Mouse (Mus musculus) limb, embryonic 14.5 days (tissue): ENCODE measurements around the gene S100a16. TPM values are rescaled to one million over a fixed set of nuclear protein-coding genes. Genes with fewer than 3 reads are reported as not detected.

ENCODE experiments used
- ATAC-seq: fragments of 200-750 bp; cut with Nextera tagmentation; 2 replicates; pipeline ENCODE4 v1.8.0; 2017; ENCODE audit warnings: low read depth, moderate number of reproducible peaks, moderate TSS enrichment; ENCODE audit not compliant: low FRiP score
- DNase-seq: peaks from one replicate; pipeline ENCODE4 v3.0.0-alpha.2; 2015; ENCODE audit warnings: low spot score
- H3K27ac ChIP-seq: fragments of 300-500 bp; sonication (generic); replicated peaks from 2 replicates; pipeline ENCODE4 v1.5.1; 2014; ENCODE audit warnings: low read depth, mild to moderate bottlenecking, low read length, moderate library complexity, mixed read lengths
- H3K27me3 ChIP-seq: fragments of 300-500 bp; sonication (generic); 2 replicates; pipeline ENCODE4 v1.6.1; 2014; ENCODE audit warnings: low read length, mixed read lengths; ENCODE audit not compliant: control insufficient read depth, insufficient read depth
- H3K36me3 ChIP-seq: fragments of 300-500 bp; sonication (generic); 2 replicates; pipeline ENCODE4 v1.6.1; 2014; ENCODE audit warnings: mild to moderate bottlenecking, low read length, moderate library complexity, mixed read lengths; ENCODE audit not compliant: control insufficient read depth, insufficient read depth
- H3K4me1 ChIP-seq: fragments of 300-500 bp; sonication (generic); 2 replicates; pipeline ENCODE4 v1.6.1; 2014; ENCODE audit warnings: antibody characterized with exemption, low read length, mixed read lengths; ENCODE audit not compliant: control insufficient read depth, insufficient read depth
- H3K4me2 ChIP-seq: fragments of 300-500 bp; sonication (generic); replicated peaks from 2 replicates; pipeline ENCODE4 v1.6.1; 2014; ENCODE audit warnings: low read depth, mild to moderate bottlenecking, low read length, moderate library complexity; ENCODE audit not compliant: severe bottlenecking
- H3K4me3 ChIP-seq: fragments of 300-500 bp; sonication (generic); replicated peaks from 2 replicates; pipeline ENCODE4 v1.5.1; 2014; ENCODE audit warnings: low read length
- H3K9ac ChIP-seq: fragments of 300-500 bp; sonication (generic); 2 replicates; pipeline ENCODE4 v1.6.1; 2014; ENCODE audit warnings: mild to moderate bottlenecking, low read depth, low read length, moderate library complexity; ENCODE audit not compliant: severe bottlenecking
- H3K9me3 ChIP-seq: fragments of 300-500 bp; sonication (generic); 2 replicates; pipeline ENCODE4 v1.6.1; 2016; ENCODE audit warnings: low read length; ENCODE audit not compliant: control insufficient read depth
- POLR2A ChIP-seq: fragments of 200-500 bp; IDR thresholded peaks from 2 replicates; pipeline ENCODE4 v1.8.0; 2012; ENCODE audit warnings: inconsistent platforms, mild to moderate bottlenecking, moderate library complexity, borderline replicate concordance; ENCODE audit not compliant: insufficient read depth, insufficient read length; ENCODE audit errors: extremely low read depth
- WGBS: fragments of 180-500 bp; shearing (Covaris S2); extraction: QIAGEN DNeasy Blood & Tissue Kit; methylation state at CpG from one replicate; pipeline ENCODE4 v1.1.7; 2014; 5-methylcytosine and 5-hydroxymethylcytosine counted together
- polyA plus RNA-seq, 2 experiments: library from polyadenylated mRNA; depleted of rRNA in 1 of 2; stranded (reverse) in 1 of 2; unstranded in 1 of 2; fragments of >200 nt; fragmentation: Nextera tagmentation in 1 of 2; extraction: Ambion mirVana in 1 of 2; gene quantifications; 2 replicates each; pipeline versions ENCODE4 v1.2.1 to v1.2.3; 2012 to 2014

Gene S100a16
- polyA plus RNA-seq, 2 experiments = 88.6 to 269 TPM

DNA sequence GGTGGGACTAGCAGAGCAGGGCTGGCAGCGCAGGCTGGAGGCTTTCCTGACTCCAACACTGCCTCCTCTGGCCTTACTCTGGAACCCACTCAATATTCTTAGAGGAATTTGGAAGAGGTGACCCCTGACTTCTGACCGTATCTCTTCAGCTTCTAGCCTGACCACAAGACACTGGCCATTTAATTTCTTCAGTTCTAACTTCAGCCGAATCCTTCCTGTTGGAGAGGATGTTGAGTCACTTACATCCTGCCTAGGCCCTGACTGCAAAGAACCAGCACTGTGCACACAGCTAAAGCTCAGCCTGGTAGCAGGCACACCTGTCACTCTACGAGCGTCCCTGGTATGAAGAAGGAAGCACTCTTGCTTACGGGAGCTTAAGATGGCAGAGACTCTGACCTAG is 52.3 kb downstream of the S100a16 start:
- H3K27me3 ChIP-seq = no peaks in the 10 kb centered on the region
- H3K4me3 ChIP-seq = no peak overlapping the region
- ATAC-seq = no peak
- H3K9ac ChIP-seq = no peak overlapping the region
- 64% methylated on average over 6 of the region's 6 CpGs for WGBS
- H3K9me3 ChIP-seq = no peaks in the 10 kb centered on the region; the same call in 1 of the 2 replicates
- TF ChIP-seq POLR2A = no peak
- H3K36me3 ChIP-seq = no peaks in the 10 kb centered on the region
- no peak overlapping the region for H3K4me2 ChIP-seq
- DNase-seq = no peak
- H3K27ac ChIP-seq = no peak overlapping the region
- peaks cover 8% of the 10 kb centered on the region for H3K4me1 ChIP-seq

DNA sequence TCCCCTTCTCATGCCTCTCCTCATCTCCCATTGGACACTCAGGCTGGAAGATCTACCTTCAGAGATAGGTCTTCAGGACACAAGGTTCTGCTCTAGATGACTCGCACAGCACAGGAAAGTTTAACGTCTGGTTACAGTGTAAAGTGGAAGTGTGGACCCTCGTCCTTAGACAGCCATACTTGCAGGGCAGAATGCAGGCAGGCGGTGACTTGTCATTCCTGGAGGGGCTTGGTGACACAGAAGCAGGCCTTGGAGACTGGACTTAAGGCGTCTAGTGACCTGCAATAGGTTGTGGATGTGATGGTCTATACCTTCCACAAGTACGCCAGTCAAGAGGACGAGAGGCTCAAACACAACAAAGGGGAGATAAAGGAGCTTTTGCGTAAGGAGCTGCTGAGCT is 52.9 kb downstream of the S100a16 start, which contains the start of gene S100a2:
Gene S100a2 (plus strand): TSS at position 301 of the 400 bp plus-strand sequence.
- Histone ChIP-seq H3K9ac (no peak within 1 kb of the TSS), H3K4me2 (no peak within 1 kb of the TSS), H3K4me1 (peaks cover 8% of the 10 kb centered on the region), H3K27ac (no peak within 1 kb of the TSS), H3K27me3 (no peaks in the 10 kb centered on the region), H3K9me3 (no peaks in the 10 kb centered on the region; the same call in 1 of the 2 replicates), H3K36me3 (no peaks in the 10 kb centered on the region), H3K4me3 (no peak within 1 kb of the TSS)
- TF ChIP-seq POLR2A = no peak
- DNase-seq (no peak), ATAC-seq (no peak)
- WGBS = 83% methylated on average over 8 of the region's 8 CpGs

Other genes with a start within 250 kb of the S100a16 start
- gene Gatad2b, start 244.1 kb upstream of the S100a16 start, polyA plus RNA-seq (2012; rRNA removed) = 39.9 and 44.6 TPM in 2 replicates
- 16.8 and 17.6 TPM in 2 replicates for gene Gatad2b, start 244.1 kb upstream of the S100a16 start, polyA plus RNA-seq (2014; fragmentation: Nextera tagmentation; extraction: Ambion mirVana)
- gene Slc27a3, start 147.3 kb upstream of the S100a16 start, polyA plus RNA-seq (2012; rRNA removed) = 64.7 and 92.1 TPM in 2 replicates
- gene Slc27a3, start 147.3 kb upstream of the S100a16 start, polyA plus RNA-seq (2014; fragmentation: Nextera tagmentation; extraction: Ambion mirVana) = 30.5 and 34.7 TPM in 2 replicates
- gene Ints3, start 103.6 kb upstream of the S100a16 start, polyA plus RNA-seq (2012; rRNA removed) = 52.8 and 55.9 TPM in 2 replicates
- 26.0 and 32.5 TPM in 2 replicates for gene Ints3, start 103.6 kb upstream of the S100a16 start, polyA plus RNA-seq (2014; fragmentation: Nextera tagmentation; extraction: Ambion mirVana)
- 15.5 and 16.0 TPM in 2 replicates for gene Npr1, start 71.4 kb upstream of the S100a16 start, polyA plus RNA-seq (2012; rRNA removed)
- 4.8 and 4.9 TPM in 2 replicates for gene Npr1, start 71.4 kb upstream of the S100a16 start, polyA plus RNA-seq (2014; fragmentation: Nextera tagmentation; extraction: Ambion mirVana)
- 117 and 137 TPM in 2 replicates for gene Ilf2, start 61.1 kb upstream of the S100a16 start, polyA plus RNA-seq (2012; rRNA removed)
- gene Ilf2, start 61.1 kb upstream of the S100a16 start, polyA plus RNA-seq (2014; fragmentation: Nextera tagmentation; extraction: Ambion mirVana) = 169 and 186 TPM in 2 replicates
- gene Snapin, start 46.2 kb upstream of the S100a16 start, polyA plus RNA-seq (2012; rRNA removed) = 54.8 and 57.8 TPM in 2 replicates
- gene Snapin, start 46.2 kb upstream of the S100a16 start, polyA plus RNA-seq (2014; fragmentation: Nextera tagmentation; extraction: Ambion mirVana) = 87.6 and 91.3 TPM in 2 replicates
- 155 and 169 TPM in 2 replicates for gene Chtop, start 27.8 kb upstream of the S100a16 start, polyA plus RNA-seq (2012; rRNA removed)
- gene Chtop, start 27.8 kb upstream of the S100a16 start, polyA plus RNA-seq (2014; fragmentation: Nextera tagmentation; extraction: Ambion mirVana) = 103 and 114 TPM in 2 replicates
- gene S100a1, start 22.9 kb upstream of the S100a16 start, polyA plus RNA-seq (2012; rRNA removed) = 23.6 and 33.6 TPM in 2 replicates
- gene S100a1, start 22.9 kb upstream of the S100a16 start, polyA plus RNA-seq (2014; fragmentation: Nextera tagmentation; extraction: Ambion mirVana) = 30.2 and 32.5 TPM in 2 replicates
- gene S100a13, start 22.8 kb upstream of the S100a16 start, polyA plus RNA-seq (2012; rRNA removed) = 21.7 and 34.1 TPM in 2 replicates
- gene S100a13, start 22.8 kb upstream of the S100a16 start, polyA plus RNA-seq (2014; fragmentation: Nextera tagmentation; extraction: Ambion mirVana) = 37.1 and 44.7 TPM in 2 replicates
- gene S100a14, start 10.4 kb upstream of the S100a16 start, polyA plus RNA-seq (2012; rRNA removed) = 21.3 and 51.3 TPM in 2 replicates
- 23.7 and 33.4 TPM in 2 replicates for gene S100a14, start 10.4 kb upstream of the S100a16 start, polyA plus RNA-seq (2014; fragmentation: Nextera tagmentation; extraction: Ambion mirVana)
- 0.92 and 1.3 TPM in 2 replicates for gene S100a3, start 23.3 kb downstream of the S100a16 start, polyA plus RNA-seq (2012; rRNA removed)
- gene S100a3, start 23.3 kb downstream of the S100a16 start, polyA plus RNA-seq (2014; fragmentation: Nextera tagmentation; extraction: Ambion mirVana) = 1.00 and 1.1 TPM in 2 replicates
- gene S100a2, start 53.0 kb downstream of the S100a16 start, polyA plus RNA-seq (2012; rRNA removed) = not detected in 2 replicates
- gene S100a2, start 53.0 kb downstream of the S100a16 start, polyA plus RNA-seq (2014; fragmentation: Nextera tagmentation; extraction: Ambion mirVana) = not detected in 2 replicates
- gene Gm42674, start 64.7 kb downstream of the S100a16 start, polyA plus RNA-seq (2012; rRNA removed) = not detected in 2 replicates
- gene Gm42674, start 64.7 kb downstream of the S100a16 start, polyA plus RNA-seq (2014; fragmentation: Nextera tagmentation; extraction: Ambion mirVana) = not detected in 2 replicates
- gene S100a4, start 66.5 kb downstream of the S100a16 start, polyA plus RNA-seq (2012; rRNA removed) = 18.0 and 26.2 TPM in 2 replicates
- gene S100a4, start 66.5 kb downstream of the S100a16 start, polyA plus RNA-seq (2014; fragmentation: Nextera tagmentation; extraction: Ambion mirVana) = 17.9 and 18.0 TPM in 2 replicates
- gene S100a5, start 71.3 kb downstream of the S100a16 start, polyA plus RNA-seq (2012; rRNA removed) = not detected in 2 replicates
- not detected in 2 replicates for gene S100a5, start 71.3 kb downstream of the S100a16 start, polyA plus RNA-seq (2014; fragmentation: Nextera tagmentation; extraction: Ambion mirVana)
- gene S100a6, start 75.6 kb downstream of the S100a16 start, polyA plus RNA-seq (2012; rRNA removed) = 92.4 and 108 TPM in 2 replicates
- 203 and 233 TPM in 2 replicates for gene S100a6, start 75.6 kb downstream of the S100a16 start, polyA plus RNA-seq (2014; fragmentation: Nextera tagmentation; extraction: Ambion mirVana)
- 0.98 and 1.0 TPM in 2 replicates for gene S100a7a, start 116.8 kb downstream of the S100a16 start, polyA plus RNA-seq (2012; rRNA removed)
- 0.21 and 0.43 TPM in 2 replicates for gene S100a7a, start 116.8 kb downstream of the S100a16 start, polyA plus RNA-seq (2014; fragmentation: Nextera tagmentation; extraction: Ambion mirVana)
- 10.2 and 20.4 TPM in 2 replicates for gene S100a8, start 131.7 kb downstream of the S100a16 start, polyA plus RNA-seq (2012; rRNA removed)
- gene S100a8, start 131.7 kb downstream of the S100a16 start, polyA plus RNA-seq (2014; fragmentation: Nextera tagmentation; extraction: Ambion mirVana) = 8.4 and 34.9 TPM in 2 replicates
- gene S100a9, start 158.5 kb downstream of the S100a16 start, polyA plus RNA-seq (2012; rRNA removed) = 14.2 and 15.8 TPM in 2 replicates
- gene S100a9, start 158.5 kb downstream of the S100a16 start, polyA plus RNA-seq (2014; fragmentation: Nextera tagmentation; extraction: Ambion mirVana) = 9.7 and 29.8 TPM in 2 replicates
- 0.19 and 0.23 TPM in 2 replicates for gene Pglyrp4, start 189.7 kb downstream of the S100a16 start, polyA plus RNA-seq (2012; rRNA removed)
- gene Pglyrp4, start 189.7 kb downstream of the S100a16 start, polyA plus RNA-seq (2014; fragmentation: Nextera tagmentation; extraction: Ambion mirVana) = 0.12 and 0.18 TPM in 2 replicates
- gene Gm5849, start 240.6 kb downstream of the S100a16 start, polyA plus RNA-seq (2012; rRNA removed) = not detected in 2 replicates
- not detected in 2 replicates for gene Gm5849, start 240.6 kb downstream of the S100a16 start, polyA plus RNA-seq (2014; fragmentation: Nextera tagmentation; extraction: Ambion mirVana)